Mouse (Mus musculus): ENCODE results near the gene Csnk1e. TPM values are rescaled to one million over a fixed set of nuclear protein-coding genes. Genes with fewer than 3 reads are reported as not detected.

Gene Csnk1e
- polyA plus RNA-seq, 1 experiment from 2014 or later, result 24.7 TPM

DNA sequence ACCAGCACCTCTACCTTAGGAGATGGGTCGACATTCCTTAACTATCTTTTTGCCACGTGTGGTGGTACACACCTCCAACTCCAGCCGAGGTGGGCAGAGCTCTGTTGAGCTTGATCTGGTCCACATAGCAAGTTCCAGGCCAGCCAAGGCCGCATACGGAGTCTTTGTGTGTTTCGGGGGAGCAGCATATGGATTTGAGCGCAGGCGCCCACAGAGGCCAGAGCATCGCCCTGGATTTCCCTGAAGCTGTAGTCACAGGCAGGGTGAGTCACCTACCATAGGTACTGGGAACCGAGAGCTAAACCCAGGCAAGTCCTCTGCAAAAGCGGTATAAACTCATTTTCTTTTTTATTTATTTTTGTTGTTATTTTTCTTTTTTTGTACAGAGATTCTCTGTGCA, 23.0 kb downstream of the Csnk1e start:
- H3K4me2 ChIP-seq, result peak overlapping the region; percentile 45
- peaks cover 49% of the 10 kb centered on the region for H3K4me1 ChIP-seq
- 0 out of 2 replicates have a peak overlapping the region, but pooled peaks have one; percentile 32 for H3K9ac ChIP-seq
- WGBS (ENCODE audit: insufficient replicate concordance), result 31% methylated on average over 11 of the region's 11 CpGs
- H3K27ac ChIP-seq, result peak overlapping the region; percentile 80
- H3K27me3 ChIP-seq (replicated peaks), result no peaks in the 10 kb centered on the region
- ATAC-seq, result no peak
- no peaks in the 10 kb centered on the region for H3K9me3 ChIP-seq (replicated peaks)
- H3K36me3 ChIP-seq, result peaks cover 57% of the 10 kb centered on the region
- peak overlapping the region; percentile 15; the same call in 1 of the 2 replicates for H3K4me3 ChIP-seq

DNA sequence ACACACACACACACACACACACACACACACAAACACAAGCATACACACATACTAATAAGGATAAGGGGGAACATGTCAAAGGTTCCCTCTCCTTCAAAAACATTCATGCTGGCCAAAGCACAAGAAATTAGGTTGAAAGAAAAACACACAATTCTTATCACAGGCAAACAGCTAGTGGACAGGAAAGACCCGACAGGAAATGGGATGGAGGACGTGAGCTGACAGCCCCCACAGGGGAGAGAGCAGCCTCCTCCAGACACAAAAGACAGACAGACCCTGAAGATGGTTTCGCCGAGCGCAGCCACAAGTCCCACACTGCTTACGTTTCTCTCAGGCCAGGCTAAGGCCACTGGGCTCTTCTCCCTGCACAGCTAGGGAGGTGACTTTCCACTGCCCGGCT, 23.4 kb downstream of the Csnk1e start:
- Histone ChIP-seq H3K4me2 (peak overlapping the region; percentile 45), H3K27me3 (replicated peaks) (no peaks in the 10 kb centered on the region), H3K4me3 (no peak overlapping the region; the same call in 1 of the 2 replicates), H3K9ac (no peak overlapping the region), H3K9me3 (replicated peaks) (no peaks in the 10 kb centered on the region), H3K27ac (peak overlapping the region; percentile 80), H3K36me3 (peaks cover 57% of the 10 kb centered on the region), H3K4me1 (peaks cover 45% of the 10 kb centered on the region)
- 0 out of 2 replicates have a peak, but pooled peaks have one; percentile 2 for ATAC-seq
- 17% methylated on average over 7 of the region's 7 CpGs for WGBS (ENCODE audit: insufficient replicate concordance)

- no peak overlapping the region for H3K27ac ChIP-seq
- no peaks in the 10 kb centered on the region for H3K9me3 ChIP-seq (replicated peaks)
- no peak for ATAC-seq
- H3K36me3 ChIP-seq, result peaks cover 64% of the 10 kb centered on the region
- peaks cover 31% of the 10 kb centered on the region for H3K4me1 ChIP-seq
- no peak overlapping the region for H3K4me2 ChIP-seq
- H3K27me3 ChIP-seq (replicated peaks), result no peaks in the 10 kb centered on the region
- H3K4me3 ChIP-seq, result no peak overlapping the region
- H3K9ac ChIP-seq, result no peak overlapping the region
- 70% methylated on average over 10 of the region's 10 CpGs for WGBS (ENCODE audit: insufficient replicate concordance)
Measured at GRCm38 (mm10) chr15:79430461-79431000, 24.8 kb downstream of the Csnk1e start.

DNA sequence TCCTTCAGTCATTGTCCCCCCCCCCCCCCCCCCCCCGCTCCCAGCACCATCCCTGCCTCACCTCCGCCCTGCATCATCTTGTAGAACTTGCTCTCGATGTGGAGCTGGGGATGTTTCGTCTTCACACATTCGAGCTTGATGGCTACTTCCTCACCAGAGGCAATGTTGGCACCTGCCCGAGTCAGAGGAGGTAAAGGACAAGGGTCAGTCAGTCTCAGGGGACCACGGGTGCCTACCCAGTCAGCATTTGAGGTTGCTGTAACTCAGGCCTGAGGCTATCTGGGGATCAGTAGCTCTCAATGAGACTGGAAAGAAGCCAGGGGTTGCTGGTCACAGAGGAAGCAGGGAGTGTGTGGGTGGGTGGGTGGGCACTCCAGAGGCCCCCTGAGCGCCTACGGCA, 25.4 kb downstream of the Csnk1e start:
- ATAC-seq, result no peak
- Histone ChIP-seq H3K4me1 (peaks cover 26% of the 10 kb centered on the region), H3K9ac (no peak overlapping the region), H3K27ac (no peak overlapping the region), H3K9me3 (replicated peaks) (no peaks in the 10 kb centered on the region), H3K4me3 (no peak overlapping the region), H3K36me3 (peaks cover 69% of the 10 kb centered on the region), H3K4me2 (no peak overlapping the region), H3K27me3 (replicated peaks) (no peaks in the 10 kb centered on the region)
- 64% methylated on average over 8 of the region's 9 CpGs for WGBS (ENCODE audit: insufficient replicate concordance)

GRCm38 (mm10) chr15:79429527-79429926, 25.8 kb downstream of the Csnk1e start:
- no peak for ATAC-seq
- Histone ChIP-seq H3K9me3 (replicated peaks) (no peaks in the 10 kb centered on the region), H3K4me2 (no peak overlapping the region), H3K27ac (no peak overlapping the region), H3K36me3 (peaks cover 74% of the 10 kb centered on the region), H3K4me1 (peaks cover 24% of the 10 kb centered on the region), H3K9ac (no peak overlapping the region), H3K4me3 (no peak overlapping the region), H3K27me3 (replicated peaks) (no peaks in the 10 kb centered on the region)
- WGBS (ENCODE audit: insufficient replicate concordance), result 82% methylated on average over 12 of the region's 12 CpGs

- H3K27me3 ChIP-seq (replicated peaks), result no peaks in the 10 kb centered on the region
- no peaks in the 10 kb centered on the region for H3K9me3 ChIP-seq (replicated peaks)
- H3K4me1 ChIP-seq, result peaks cover 24% of the 10 kb centered on the region
- no peak overlapping the region for H3K4me3 ChIP-seq
- H3K9ac ChIP-seq, result no peak overlapping the region
- H3K36me3 ChIP-seq, result peaks cover 75% of the 10 kb centered on the region
- no peak overlapping the region for H3K4me2 ChIP-seq
- ATAC-seq, result no peak
- 64% methylated on average over 4 of the region's 4 CpGs for WGBS (ENCODE audit: insufficient replicate concordance)
- H3K27ac ChIP-seq, result no peak overlapping the region
Measured at GRCm38 (mm10) chr15:79428616-79429015, 26.8 kb downstream of the Csnk1e start.

GRCm38 (mm10) chr15:79427516-79427915, 27.9 kb downstream of the Csnk1e start:
- ATAC-seq, result no peak
- Histone ChIP-seq H3K4me1 (peaks cover 14% of the 10 kb centered on the region), H3K36me3 (peaks cover 86% of the 10 kb centered on the region), H3K4me3 (no peak overlapping the region), H3K9ac (no peak overlapping the region), H3K4me2 (no peak overlapping the region), H3K27me3 (replicated peaks) (no peaks in the 10 kb centered on the region), H3K27ac (no peak overlapping the region), H3K9me3 (replicated peaks) (no peaks in the 10 kb centered on the region)
- WGBS (ENCODE audit: insufficient replicate concordance), result 67% methylated on average over 6 of the region's 6 CpGs

GRCm38 (mm10) chr15:79425516-79425915, 29.9 kb downstream of the Csnk1e start:
- Histone ChIP-seq H3K9ac (no peak overlapping the region), H3K4me3 (no peak overlapping the region), H3K27me3 (replicated peaks) (no peaks in the 10 kb centered on the region), H3K4me2 (no peak overlapping the region), H3K36me3 (peaks cover 93% of the 10 kb centered on the region), H3K4me1 (no peaks in the 10 kb centered on the region), H3K9me3 (replicated peaks) (no peaks in the 10 kb centered on the region), H3K27ac (no peak overlapping the region)
- 75% methylated on average over 11 of the region's 11 CpGs for WGBS (ENCODE audit: insufficient replicate concordance)
- ATAC-seq, result no peak

- 78% methylated on average over 17 of the region's 17 CpGs for WGBS (ENCODE audit: insufficient replicate concordance)
- H3K27me3 ChIP-seq (replicated peaks), result no peaks in the 10 kb centered on the region
- H3K4me1 ChIP-seq, result no peaks in the 10 kb centered on the region
- H3K36me3 ChIP-seq, result peaks cover 94% of the 10 kb centered on the region
- no peak overlapping the region for H3K9ac ChIP-seq
- no peak overlapping the region for H3K27ac ChIP-seq
- H3K4me3 ChIP-seq, result no peak overlapping the region
- H3K4me2 ChIP-seq, result no peak overlapping the region
- ATAC-seq, result no peak
- H3K9me3 ChIP-seq (replicated peaks), result no peaks in the 10 kb centered on the region
Measured at GRCm38 (mm10) chr15:79424602-79425001, 30.8 kb downstream of the Csnk1e start.

DNA sequence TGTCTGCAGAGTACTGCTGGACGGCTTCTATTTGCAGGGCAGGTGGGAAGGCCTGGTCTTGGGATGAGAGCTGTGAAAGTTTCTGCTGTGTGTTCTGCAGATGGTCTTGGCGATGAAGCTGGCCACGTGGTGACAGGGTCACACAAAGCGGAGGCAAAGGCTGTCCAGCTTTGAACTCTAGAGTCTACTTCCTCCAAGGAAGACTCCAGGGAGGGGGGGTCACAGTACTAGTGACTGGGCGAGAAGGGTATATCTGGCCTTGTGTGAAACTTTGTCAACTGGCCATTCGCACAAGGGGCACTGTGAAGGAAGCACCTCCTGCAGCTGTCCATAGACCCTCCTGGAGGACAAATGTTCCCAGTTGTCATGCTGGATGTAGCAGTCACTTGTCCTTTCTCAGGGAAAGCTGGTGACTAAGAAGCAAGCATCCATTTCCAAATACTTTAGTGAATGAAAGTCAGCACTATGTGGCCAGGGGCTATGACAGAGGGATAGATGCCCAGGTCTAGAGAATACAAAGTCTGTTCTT, 32.6 kb downstream of the Csnk1e start:
- no peak overlapping the region for H3K4me3 ChIP-seq
- H3K9ac ChIP-seq, result no peak overlapping the region
- 71% methylated on average over 6 of the region's 6 CpGs for WGBS (ENCODE audit: insufficient replicate concordance)
- H3K4me1 ChIP-seq, result no peaks in the 10 kb centered on the region
- no peaks in the 10 kb centered on the region for H3K27me3 ChIP-seq (replicated peaks)
- no peaks in the 10 kb centered on the region for H3K9me3 ChIP-seq (replicated peaks)
- H3K4me2 ChIP-seq, result no peak overlapping the region
- ATAC-seq, result no peak
- peaks cover 88% of the 10 kb centered on the region for H3K36me3 ChIP-seq
- H3K27ac ChIP-seq, result no peak overlapping the region

DNA sequence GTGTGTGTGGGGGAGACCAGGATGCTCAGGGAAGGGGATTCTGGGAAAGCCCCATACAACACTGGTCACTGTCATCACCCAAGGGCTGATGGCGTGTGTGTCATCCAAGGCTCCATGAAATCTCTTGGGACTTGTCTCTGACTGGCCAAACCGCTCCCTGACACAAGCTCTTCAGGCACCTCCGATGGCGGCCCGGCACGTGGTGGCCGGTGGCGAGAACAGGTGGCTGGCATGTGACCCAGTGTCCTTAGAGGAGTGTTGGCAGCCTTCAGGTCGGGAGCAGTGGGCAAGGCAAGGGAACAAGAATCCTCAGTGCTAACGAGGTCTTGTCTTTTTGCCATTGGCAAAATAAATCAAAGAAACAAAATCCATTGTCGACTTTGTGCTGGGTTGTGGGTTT, 36.7 kb downstream of the Csnk1e start:
- Histone ChIP-seq H3K36me3 (peaks cover 54% of the 10 kb centered on the region), H3K4me3 (no peak overlapping the region), H3K27ac (no peak overlapping the region), H3K4me2 (no peak overlapping the region), H3K9ac (no peak overlapping the region), H3K9me3 (replicated peaks) (no peaks in the 10 kb centered on the region), H3K27me3 (replicated peaks) (no peaks in the 10 kb centered on the region), H3K4me1 (peaks cover 21% of the 10 kb centered on the region)
- WGBS (ENCODE audit: insufficient replicate concordance), result 75% methylated on average over 11 of the region's 11 CpGs
- ATAC-seq, result no peak

GRCm38 (mm10) chr15:79418265-79418664, 37.1 kb downstream of the Csnk1e start:
- no peak overlapping the region for H3K4me2 ChIP-seq
- no peak overlapping the region for H3K27ac ChIP-seq
- H3K27me3 ChIP-seq (replicated peaks), result no peaks in the 10 kb centered on the region
- no peak overlapping the region for H3K9ac ChIP-seq
- H3K9me3 ChIP-seq (replicated peaks), result no peaks in the 10 kb centered on the region
- peaks cover 50% of the 10 kb centered on the region for H3K36me3 ChIP-seq
- peaks cover 21% of the 10 kb centered on the region for H3K4me1 ChIP-seq
- no peak for ATAC-seq
- 78% methylated on average over 3 of the region's 3 CpGs for WGBS (ENCODE audit: insufficient replicate concordance)
- H3K4me3 ChIP-seq, result no peak overlapping the region

- WGBS (ENCODE audit: insufficient replicate concordance), result 77% methylated on average over 3 of the region's 3 CpGs
- Histone ChIP-seq H3K9ac (no peak overlapping the region), H3K27me3 (replicated peaks) (no peaks in the 10 kb centered on the region), H3K36me3 (peaks cover 41% of the 10 kb centered on the region), H3K27ac (no peak overlapping the region), H3K4me3 (no peak overlapping the region), H3K4me2 (no peak overlapping the region), H3K4me1 (peaks cover 21% of the 10 kb centered on the region), H3K9me3 (replicated peaks) (no peaks in the 10 kb centered on the region)
- peak; percentile 33; the same call in 1 of the 2 replicates for ATAC-seq
Measured at GRCm38 (mm10) chr15:79417379-79417778, 38.0 kb downstream of the Csnk1e start.
